Mouse (Mus musculus): ENCODE results near the gene Rhox3h. TPM values are rescaled to one million over a fixed set of nuclear protein-coding genes. Genes with fewer than 3 reads are reported as not detected.
"Not testable (repeated sequence)": the region's sequence is repeated elsewhere in the genome, so short reads cannot be mapped to it uniquely, and the experiment has no call there.

Rhox3h gene
- total RNA-seq (2014; fragmentation: Nextera tagmentation) (not detected in 2 replicates), total RNA-seq (2017) (not detected in 2 replicates)

DNA sequence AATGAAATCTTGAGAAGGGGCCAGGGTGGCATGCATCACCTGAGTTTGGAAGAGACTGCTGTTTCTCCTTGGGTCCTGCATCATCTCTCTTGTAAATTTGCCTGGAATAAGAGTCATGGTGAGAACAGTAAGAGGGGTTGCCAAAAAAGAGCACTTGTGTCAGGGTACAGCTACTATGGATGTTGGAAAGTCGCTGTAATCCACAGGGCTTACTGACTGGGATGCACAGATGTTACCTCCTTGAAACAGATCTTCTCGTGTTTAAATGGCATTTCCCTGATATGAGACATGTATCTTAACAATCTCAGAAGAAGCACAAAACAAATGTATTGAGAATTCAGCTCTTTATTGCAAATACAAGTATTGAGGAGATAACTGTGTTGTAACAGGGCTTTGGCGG, at the start of gene Rhox3h:
Gene Rhox3h (minus strand): TSS at position 101 of the 400 bp plus-strand sequence.
- ATAC-seq (replicated peaks; ENCODE audit: poor library complexity, severe bottlenecking), result not testable (repeated sequence)

- ATAC-seq (replicated peaks; ENCODE audit: poor library complexity, severe bottlenecking), result no peak
These were observed 33.3 kb upstream of the Rhox3h start for GRCm38 (mm10) chrX:37701821-37702387.

DNA sequence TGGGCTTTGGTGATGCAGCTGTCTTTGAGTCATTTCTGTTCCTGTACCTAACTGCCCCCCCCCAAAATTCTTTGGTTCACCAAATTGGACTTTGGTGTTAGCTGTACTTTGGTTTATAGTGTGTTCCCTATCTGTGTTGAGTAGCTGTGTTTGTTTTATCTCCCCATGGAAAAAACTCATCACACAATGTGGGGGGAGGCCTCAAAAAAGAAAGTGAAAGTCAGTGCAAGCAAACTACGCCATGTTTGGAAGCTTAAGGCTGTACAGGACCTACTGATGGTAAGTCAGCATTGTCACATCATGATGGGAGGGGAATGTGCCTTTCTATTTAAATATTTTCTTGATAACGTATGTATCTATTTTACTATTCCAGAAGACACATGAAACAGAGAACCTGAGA, 23.7 kb upstream of the Rhox3h start:
- no peak for ATAC-seq (replicated peaks; ENCODE audit: poor library complexity, severe bottlenecking)

GRCm38 (mm10) chrX:37683031-37683715, 14.6 kb upstream of the Rhox3h start:
- ATAC-seq (replicated peaks; ENCODE audit: poor library complexity, severe bottlenecking), result no peak

- ATAC-seq (replicated peaks; ENCODE audit: poor library complexity, severe bottlenecking), result not testable (repeated sequence)
These were observed 4.6 kb upstream of the Rhox3h start, which contains the start of gene Rhox2h for GRCm38 (mm10) chrX:37673177-37673576. Gene Rhox2h (minus strand): TSS chrX:37673277.

- not testable (repeated sequence) for ATAC-seq (replicated peaks; ENCODE audit: poor library complexity, severe bottlenecking)
These were observed 17.3 kb downstream of the Rhox3h start, which contains the start of gene Rhox4g for GRCm38 (mm10) chrX:37651227-37651626. Gene Rhox4g (minus strand): TSS chrX:37651327.

DNA sequence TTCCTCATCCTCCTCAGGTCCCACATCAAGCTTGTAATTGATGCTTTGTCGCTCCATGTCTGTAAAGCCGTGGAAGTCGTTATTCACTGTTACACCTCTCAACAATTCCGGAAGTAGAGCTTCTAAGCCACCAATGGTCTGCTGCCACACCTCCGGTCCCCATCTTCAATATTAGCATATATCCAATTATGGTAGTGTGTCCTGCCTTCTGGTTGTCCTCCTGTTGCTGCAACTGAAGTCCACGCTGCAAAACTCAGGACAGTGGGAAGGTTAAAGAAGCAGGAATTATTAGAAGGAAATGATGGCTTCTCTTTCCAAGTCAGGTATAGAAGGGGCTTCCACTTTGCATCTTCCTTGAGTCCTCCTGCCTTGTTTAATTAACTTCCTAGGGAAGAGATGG, 25.2 kb downstream of the Rhox3h start, which contains the start of gene Rhox2g:
Gene Rhox2g (minus strand): TSS at position 101 of the 400 bp plus-strand sequence.
- not testable (repeated sequence) for ATAC-seq (replicated peaks; ENCODE audit: poor library complexity, severe bottlenecking)

DNA sequence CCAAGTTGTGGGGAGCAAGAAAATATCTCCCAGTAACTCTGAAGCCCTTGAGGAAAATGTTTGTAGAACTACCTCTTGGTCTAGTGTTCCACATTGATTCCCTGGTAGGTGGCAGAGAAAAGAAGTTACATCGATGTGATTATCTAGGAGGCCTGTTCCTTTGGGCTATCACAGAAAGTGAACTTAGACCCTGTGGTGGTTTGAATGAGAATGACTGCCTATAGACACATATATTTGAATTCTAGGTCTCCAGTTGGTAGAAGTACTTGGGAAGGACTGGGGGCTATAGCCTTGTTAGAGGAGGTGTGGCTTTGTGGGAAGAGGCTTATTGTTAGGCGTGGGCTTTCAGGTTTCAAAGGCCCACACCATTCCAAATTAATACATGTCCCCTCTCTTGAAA, 40.1 kb downstream of the Rhox3h start, which contains the start of gene Rhox3g:
Gene Rhox3g (minus strand): TSS at position 101 of the 400 bp plus-strand sequence.
- ATAC-seq (replicated peaks; ENCODE audit: poor library complexity, severe bottlenecking), result not testable (repeated sequence)

Other genes with a start within 250 kb of the Rhox3h start
- gene Rhox4b, start 236.3 kb downstream of the Rhox3h start, total RNA-seq (2014; fragmentation: Nextera tagmentation), result not detected in 2 replicates
- not detected in 2 replicates for gene Rhox4b, start 236.3 kb downstream of the Rhox3h start, total RNA-seq (2017)
- not detected in 2 replicates for gene Rhox2c, start 215.1 kb downstream of the Rhox3h start, total RNA-seq (2014; fragmentation: Nextera tagmentation)
- not detected in 2 replicates for gene Rhox2c, start 215.1 kb downstream of the Rhox3h start, total RNA-seq (2017)
- gene Rhox3c, start 210.2 kb downstream of the Rhox3h start, total RNA-seq (2014; fragmentation: Nextera tagmentation), result not detected in 2 replicates
- not detected in 2 replicates for gene Rhox3c, start 210.2 kb downstream of the Rhox3h start, total RNA-seq (2017)
- gene Rhox4c, start 188.4 kb downstream of the Rhox3h start, total RNA-seq (2014; fragmentation: Nextera tagmentation), result not detected in 2 replicates
- gene Rhox4c, start 188.4 kb downstream of the Rhox3h start, total RNA-seq (2017), result not detected in 2 replicates
- not detected in 2 replicates for gene Rhox2d, start 175.3 kb downstream of the Rhox3h start, total RNA-seq (2014; fragmentation: Nextera tagmentation)
- not detected in 2 replicates for gene Rhox2d, start 175.3 kb downstream of the Rhox3h start, total RNA-seq (2017)
- not detected in 2 replicates for gene Rhox4d, start 154.4 kb downstream of the Rhox3h start, total RNA-seq (2014; fragmentation: Nextera tagmentation)
- not detected in 2 replicates for gene Rhox4d, start 154.4 kb downstream of the Rhox3h start, total RNA-seq (2017)
- gene Rhox2e, start 138.3 kb downstream of the Rhox3h start, total RNA-seq (2014; fragmentation: Nextera tagmentation), result not detected in 2 replicates
- not detected in 2 replicates for gene Rhox2e, start 138.3 kb downstream of the Rhox3h start, total RNA-seq (2017)
- gene Rhox3e, start 126.7 kb downstream of the Rhox3h start, total RNA-seq (2014; fragmentation: Nextera tagmentation), result not detected in 2 replicates
- gene Rhox3e, start 126.7 kb downstream of the Rhox3h start, total RNA-seq (2017), result not detected in 2 replicates
- gene Rhox4e, start 111.4 kb downstream of the Rhox3h start, total RNA-seq (2014; fragmentation: Nextera tagmentation), result not detected in 2 replicates
- gene Rhox4e, start 111.4 kb downstream of the Rhox3h start, total RNA-seq (2017), result not detected in 2 replicates
- gene Rhox2f, start 97.4 kb downstream of the Rhox3h start, total RNA-seq (2014; fragmentation: Nextera tagmentation), result not detected in 2 replicates
- gene Rhox2f, start 97.4 kb downstream of the Rhox3h start, total RNA-seq (2017), result not detected in 2 replicates
- not detected in 2 replicates for gene Rhox3f, start 87.8 kb downstream of the Rhox3h start, total RNA-seq (2014; fragmentation: Nextera tagmentation)
- not detected in 2 replicates for gene Rhox3f, start 87.8 kb downstream of the Rhox3h start, total RNA-seq (2017)
- gene Rhox4f, start 61.1 kb downstream of the Rhox3h start, total RNA-seq (2014; fragmentation: Nextera tagmentation), result not detected in 2 replicates
- not detected in 2 replicates for gene Rhox4f, start 61.1 kb downstream of the Rhox3h start, total RNA-seq (2017)
- gene Rhox3g, start 40.2 kb downstream of the Rhox3h start, total RNA-seq (2014; fragmentation: Nextera tagmentation), result not detected in 2 replicates
- gene Rhox3g, start 40.2 kb downstream of the Rhox3h start, total RNA-seq (2017), result not detected in 2 replicates
- not detected in 2 replicates for gene Rhox2g, start 25.3 kb downstream of the Rhox3h start, total RNA-seq (2014; fragmentation: Nextera tagmentation)
- not detected in 2 replicates for gene Rhox2g, start 25.3 kb downstream of the Rhox3h start, total RNA-seq (2017)
- not detected in 2 replicates for gene Rhox4g, start 17.4 kb downstream of the Rhox3h start, total RNA-seq (2014; fragmentation: Nextera tagmentation)
- gene Rhox4g, start 17.4 kb downstream of the Rhox3h start, total RNA-seq (2017), result not detected in 2 replicates
- not detected in 2 replicates for gene Rhox2h, start 4.5 kb upstream of the Rhox3h start, total RNA-seq (2014; fragmentation: Nextera tagmentation)
- gene Rhox2h, start 4.5 kb upstream of the Rhox3h start, total RNA-seq (2017), result not detected in 2 replicates
- not detected in 2 replicates for gene Rhox5, start 136.1 kb upstream of the Rhox3h start, total RNA-seq (2014; fragmentation: Nextera tagmentation)
- not detected in 2 replicates for gene Rhox5, start 136.1 kb upstream of the Rhox3h start, total RNA-seq (2017)
- not detected in 2 replicates for gene Rhox6, start 158.1 kb upstream of the Rhox3h start, total RNA-seq (2014; fragmentation: Nextera tagmentation)
- not detected in 2 replicates for gene Rhox6, start 158.1 kb upstream of the Rhox3h start, total RNA-seq (2017)
- not detected in 2 replicates for gene Rhox7a, start 162.9 kb upstream of the Rhox3h start, total RNA-seq (2014; fragmentation: Nextera tagmentation)
- gene Rhox7a, start 162.9 kb upstream of the Rhox3h start, total RNA-seq (2017), result not detected in 2 replicates
- gene Rhox8, start 210.2 kb upstream of the Rhox3h start, total RNA-seq (2014; fragmentation: Nextera tagmentation), result 0.21 TPM in 1 of 2 replicates, not detected in the other
- gene Rhox8, start 210.2 kb upstream of the Rhox3h start, total RNA-seq (2017), result not detected in 2 replicates
- not detected in 2 replicates for gene Rhox7b, start 228.5 kb upstream of the Rhox3h start, total RNA-seq (2014; fragmentation: Nextera tagmentation)
- not detected in 2 replicates for gene Rhox7b, start 228.5 kb upstream of the Rhox3h start, total RNA-seq (2017)
- not detected in 2 replicates for gene Rhox9, start 233.0 kb upstream of the Rhox3h start, total RNA-seq (2014; fragmentation: Nextera tagmentation)
- not detected in 2 replicates for gene Rhox9, start 233.0 kb upstream of the Rhox3h start, total RNA-seq (2017)